Comparison of ENCODE assay signal across 34 mouse cellular contexts in the genomic region with DNA sequence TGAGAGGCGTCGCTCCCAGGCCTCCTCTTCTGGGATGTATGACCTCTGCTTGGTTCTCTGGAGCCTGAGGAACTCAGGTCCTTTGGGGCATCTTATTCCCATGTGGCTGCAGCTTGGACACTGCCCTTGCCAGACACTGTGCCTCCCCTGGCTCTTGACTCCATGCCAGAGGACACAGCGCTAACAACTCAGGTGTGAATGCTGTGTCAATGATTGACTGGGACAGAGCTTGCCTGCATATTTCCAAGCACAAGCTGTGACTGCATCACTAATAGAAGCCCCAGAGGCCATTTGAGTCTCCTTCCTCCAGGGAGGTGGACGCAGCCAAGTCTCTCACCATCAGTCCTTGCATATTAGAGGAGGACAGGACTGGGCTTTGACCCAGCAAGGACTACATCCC. TPM values are rescaled to one million over a fixed set of nuclear protein-coding genes. Genes with fewer than 3 reads are reported as not detected.
DNase-seq lines count a peak whose midpoint lies in the region; ATAC-seq lines count a peak whose summit lies in the region.
"Had no signal": no experiment of that assay in that cellular context is flagged by ENCODE, and none has a peak within 500 bp of the region (broad histone marks: within the 10 kb centered on the region; RNA-seq: fewer than 3 reads in every experiment).

No protein-coding gene starts in this region.

- no peaks in the 10 kb centered on the region for H3K36me3 ChIP-seq in kidney, embryonic 14.5 days (ENCODE audit: control insufficient read depth, insufficient read depth, low read length)
- H3K36me3 ChIP-seq in hindbrain, embryonic 10.5 days, result no peaks in the 10 kb centered on the region
- H3K36me3 ChIP-seq: embryonic facial prominence, embryonic 13.5 days; G1E; hindbrain, embryonic 13.5 days; limb, embryonic 12.5 days had no signal

- H3K9ac ChIP-seq in kidney, embryonic 14.5 days (ENCODE audit: low read depth, low read length), result no peak overlapping the region
- H3K9ac ChIP-seq: embryonic facial prominence, embryonic 13.5 days; forebrain, postnatal 0 days; hindbrain, embryonic 13.5 days; limb, embryonic 12.5 days; liver, postnatal 0 days had no signal

- ATAC-seq in kidney, embryonic 14.5 days (ENCODE audit: low FRiP score, low TSS enrichment), result no peak
- ATAC-seq: forebrain, postnatal 0 days; intestine, embryonic 16.5 days; liver, postnatal 0 days; midbrain, embryonic 16.5 days had no signal

- no peak overlapping the region for H3K4me3 ChIP-seq in kidney, embryonic 14.5 days (ENCODE audit: low read length)
- no peak overlapping the region for H3K4me3 ChIP-seq in hindbrain, embryonic 10.5 days
- H3K4me3 ChIP-seq: embryonic facial prominence, embryonic 13.5 days; erythroblast, embryonic 14.5 days; hindbrain, embryonic 13.5 days; limb, embryonic 12.5 days had no signal

- peak; percentile 98 for DNase-seq in kidney, adult 11 months
- DNase-seq in kidney, adult 9 months, result peak; percentile 98
- DNase-seq in kidney, postnatal 14 days, result peak; percentile 94
- no peak for DNase-seq in hindbrain, embryonic 10.5 days (ENCODE audit: low spot score)
- DNase-seq in left cerebral cortex, adult 11 months (ENCODE audit: low spot score), result no peak
- DNase-seq in spleen, adult 18-20 months, result no peak
- DNase-seq: adrenal gland, postnatal 10 days; cerebellum, adult 18-20 months; forebrain, postnatal 0 days; gastrocnemius, postnatal 14 days; heart, postnatal 36 days; liver, postnatal 0 days; lung, postnatal 36 days; right cerebral cortex, adult 18-20 months; thymus, adult 18-20 months; thymus, postnatal 25 days had no signal

- no peaks in the 10 kb centered on the region for H3K27me3 ChIP-seq in kidney, embryonic 14.5 days (ENCODE audit: control insufficient read depth, insufficient read depth, low read length)
- no peaks in the 10 kb centered on the region for H3K27me3 ChIP-seq in hindbrain, embryonic 10.5 days (ENCODE audit: insufficient read depth, poor library complexity, severe bottlenecking)
- H3K27me3 ChIP-seq: embryonic facial prominence, embryonic 13.5 days; limb, embryonic 12.5 days had no signal

- H3K27ac ChIP-seq in kidney, embryonic 14.5 days (ENCODE audit: low read depth, low read length), result no peak overlapping the region
- H3K27ac ChIP-seq in hindbrain, embryonic 10.5 days, result no peak overlapping the region
- H3K27ac ChIP-seq: embryonic facial prominence, embryonic 13.5 days; hindbrain, embryonic 13.5 days; limb, embryonic 12.5 days; stomach, postnatal 0 days had no signal

- no peak overlapping the region for H3K4me2 ChIP-seq in kidney, embryonic 14.5 days (replicated peaks; ENCODE audit: low read depth, low read length)
- H3K4me2 ChIP-seq: embryonic facial prominence, embryonic 13.5 days; heart, embryonic 11.5 days; hindbrain, embryonic 13.5 days; limb, embryonic 12.5 days; liver, embryonic 11.5 days; midbrain, embryonic 11.5 days had no signal

- no peaks in the 10 kb centered on the region for H3K4me1 ChIP-seq in kidney, embryonic 14.5 days (ENCODE audit: control insufficient read depth, insufficient read depth, low read length)
- H3K4me1 ChIP-seq in hindbrain, embryonic 10.5 days (replicated peaks), result no peaks in the 10 kb centered on the region
- H3K4me1 ChIP-seq: embryonic facial prominence, embryonic 13.5 days; hindbrain, embryonic 13.5 days; limb, embryonic 12.5 days had no signal

- H3K9me3 ChIP-seq in kidney, embryonic 14.5 days (ENCODE audit: control insufficient read depth, low read length), result no peaks in the 10 kb centered on the region
- H3K9me3 ChIP-seq in hindbrain, embryonic 10.5 days, result no peaks in the 10 kb centered on the region
- H3K9me3 ChIP-seq: embryonic facial prominence, embryonic 13.5 days; hindbrain, embryonic 13.5 days; limb, embryonic 12.5 days had no signal

- 81% methylated on average over 3 of the region's 4 CpGs for WGBS in kidney, embryonic 14.5 days
- 92% methylated on average over 4 of the region's 4 CpGs for WGBS in hindbrain, embryonic 10.5 days

RNA-seq across cellular contexts. Expression of gene Acsm5, which starts 8.1 kb away (rescaled TPM):
- 0.11 and 0.19 TPM in 2 replicates for polyA plus RNA-seq in kidney, embryonic 14.5 days (2014; fragmentation: Nextera tagmentation; extraction: Ambion mirVana)
- polyA plus RNA-seq in hindbrain, embryonic 10.5 days (2016; fragmentation: Nextera tagmentation; extraction: Ambion mirVana), result not detected in 2 replicates
- polyA plus RNA-seq: brain, embryonic 14.5 days; embryonic facial prominence, embryonic 13.5 days; erythroblast, embryonic 14.5 days; forebrain, embryonic 11.5 days; forebrain, postnatal 0 days; G1E; heart, embryonic 11.5 days; heart, embryonic 16.5 days; hindbrain, embryonic 13.5 days; limb, embryonic 12.5 days; liver, embryonic 11.5 days; lung, embryonic 16.5 days; midbrain, embryonic 11.5 days; neural tube, embryonic 11.5 days; spleen, adult 2 months had no signal

RNA-seq across cellular contexts. Expression of gene Pdilt, which starts 12.1 kb away (rescaled TPM):
- polyA plus RNA-seq in kidney, embryonic 14.5 days (2014; fragmentation: Nextera tagmentation; extraction: Ambion mirVana), result not detected in 2 replicates
- polyA plus RNA-seq in hindbrain, embryonic 10.5 days (2016; fragmentation: Nextera tagmentation; extraction: Ambion mirVana), result not detected in 2 replicates
- polyA plus RNA-seq: embryonic facial prominence, embryonic 13.5 days; erythroblast, embryonic 14.5 days; forebrain, embryonic 11.5 days; G1E; heart, embryonic 11.5 days; heart, embryonic 16.5 days; intestine, embryonic 16.5 days; limb, embryonic 12.5 days; liver, embryonic 11.5 days; lung, embryonic 16.5 days; midbrain, embryonic 11.5 days; spleen, adult 2 months; stomach, postnatal 0 days had no signal

RNA-seq across cellular contexts. Expression of gene Umod, which starts 32.1 kb away (rescaled TPM):
- polyA plus RNA-seq in kidney, embryonic 14.5 days (2014; fragmentation: Nextera tagmentation; extraction: Ambion mirVana), result 1.2 and 1.7 TPM in 2 replicates
- 0.14 TPM in 1 of 2 replicates, not detected in the other for polyA plus RNA-seq in hindbrain, embryonic 10.5 days (2016; fragmentation: Nextera tagmentation; extraction: Ambion mirVana)
- polyA plus RNA-seq: brain, embryonic 14.5 days; embryonic facial prominence, embryonic 13.5 days; erythroblast, embryonic 14.5 days; forebrain, embryonic 11.5 days; forebrain, postnatal 0 days; G1E; heart, embryonic 11.5 days; heart, embryonic 16.5 days; hindbrain, embryonic 13.5 days; intestine, embryonic 16.5 days; limb, embryonic 12.5 days; liver, embryonic 11.5 days; liver, postnatal 0 days; lung, embryonic 16.5 days; midbrain, embryonic 11.5 days; midbrain, embryonic 16.5 days; neural tube, embryonic 11.5 days; stomach, postnatal 0 days had no signal

RNA-seq across cellular contexts. Expression of gene Acsm2, which starts 43.0 kb away (rescaled TPM):
- 4.6 and 10.4 TPM in 2 replicates for polyA plus RNA-seq in kidney, embryonic 14.5 days (2014; fragmentation: Nextera tagmentation; extraction: Ambion mirVana)
- polyA plus RNA-seq in hindbrain, embryonic 10.5 days (2016; fragmentation: Nextera tagmentation; extraction: Ambion mirVana), result not detected in 2 replicates
- polyA plus RNA-seq: brain, embryonic 14.5 days; embryonic facial prominence, embryonic 13.5 days; erythroblast, embryonic 14.5 days; forebrain, embryonic 11.5 days; forebrain, postnatal 0 days; G1E; heart, embryonic 11.5 days; heart, embryonic 16.5 days; hindbrain, embryonic 13.5 days; intestine, embryonic 16.5 days; limb, embryonic 12.5 days; liver, embryonic 11.5 days; lung, embryonic 16.5 days; midbrain, embryonic 11.5 days; midbrain, embryonic 16.5 days; neural tube, embryonic 11.5 days; stomach, postnatal 0 days had no signal

RNA-seq across cellular contexts. Expression of gene Gp2, which starts 52.1 kb away (rescaled TPM):
- not detected in 2 replicates for polyA plus RNA-seq in kidney, embryonic 14.5 days (2014; fragmentation: Nextera tagmentation; extraction: Ambion mirVana)
- polyA plus RNA-seq in hindbrain, embryonic 10.5 days (2016; fragmentation: Nextera tagmentation; extraction: Ambion mirVana), result not detected in 2 replicates
- polyA plus RNA-seq: brain, embryonic 14.5 days; embryonic facial prominence, embryonic 13.5 days; erythroblast, embryonic 14.5 days; forebrain, embryonic 11.5 days; forebrain, postnatal 0 days; G1E; heart, embryonic 11.5 days; heart, embryonic 16.5 days; hindbrain, embryonic 13.5 days; limb, embryonic 12.5 days; liver, embryonic 11.5 days; liver, postnatal 0 days; midbrain, embryonic 11.5 days; midbrain, embryonic 16.5 days; neural tube, embryonic 11.5 days had no signal

Comparison
In these comparisons a context has a peak if more than half of its experiments do, and no peak if none do; other contexts are left out.
1. DNase-seq: peak in kidney, adult 11 months (single experiment), kidney, adult 9 months (single experiment) and kidney, postnatal 14 days (single experiment); none in hindbrain, embryonic 10.5 days (single experiment), left cerebral cortex, adult 11 months (single experiment) and spleen, adult 18-20 months (0 of 2).